Mouse (Mus musculus): Measurements from ENCODE around the gene Ppp3ca. TPM values are rescaled to one million over a fixed set of nuclear protein-coding genes. Genes with fewer than 3 reads are reported as not detected.

The Ppp3ca gene
- total and polyA plus RNA-seq, 3 experiments, result 63.4 to 143 (median 130) TPM

DNA sequence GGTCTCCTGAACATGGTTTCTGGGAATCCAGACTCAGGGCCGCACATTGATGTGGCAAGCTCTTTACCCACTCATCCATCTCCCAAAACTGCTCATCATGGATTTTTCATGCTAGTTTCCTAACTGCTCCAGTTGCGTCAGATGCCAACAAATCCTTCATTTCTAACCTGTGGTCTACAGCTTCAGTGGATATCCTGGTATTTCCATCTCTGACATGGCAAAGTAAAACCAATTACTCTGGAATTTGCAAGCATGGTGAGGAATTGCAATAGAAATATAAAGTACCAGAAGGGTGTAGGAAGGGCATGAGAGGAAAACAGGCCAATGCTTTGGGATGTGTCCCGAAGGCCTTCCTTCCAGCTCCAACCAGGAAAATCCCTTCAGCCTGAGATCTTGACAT is 196.2 kb downstream of the Ppp3ca start:
- Histone ChIP-seq H3K27ac (ENCODE audit: insufficient read depth, low read depth) (no peak overlapping the region), H3K4me2 (ENCODE audit: insufficient read depth, low read depth, poor library complexity, severe bottlenecking) (no peak overlapping the region), H3K79me2 (replicated peaks; ENCODE audit: control insufficient read depth, extremely low read depth, insufficient read depth, poor library complexity, severe bottlenecking) (peaks cover 10% of the 10 kb centered on the region), H3K4me3 (replicated peaks in 1 of 3; ENCODE audit: low read depth in 2 of 3, low read length in 2 of 3, poor library complexity in 1 of 3) (no peak overlapping the region), H3K9me3 (replicated peaks; ENCODE audit: low read length) (no peaks in the 10 kb centered on the region), H3K36me3 (replicated peaks in 1 of 2; ENCODE audit: control insufficient read depth in 1 of 2, insufficient read depth in 1 of 2, low read length in 1 of 2) (peaks cover 11 to 39% of the 10 kb centered on the region in 2 experiments), H3K9ac (ENCODE audit: insufficient read depth, low read depth) (no peak overlapping the region), H3K4me1 (ENCODE audit: control insufficient read depth in 1 of 2, insufficient read depth in 2 of 2) (peaks cover 11 to 75% of the 10 kb centered on the region in 2 experiments), H3K27me3 (replicated peaks) (no peaks in the 10 kb centered on the region)
- in situ Hi-C loops (cut with MboI; ENCODE audit: low pct_ligation_motif_present, low pct_unique_long_range_greater_than_20kb, low sequenced_read_pairs) (no loop called here), dilution Hi-C loops (cut with MboI; ENCODE audit: extremely low pct_ligation_motif_present, extremely low pct_unique_long_range_greater_than_20kb, low sequenced_read_pairs) (no loop called here)
- TF ChIP-seq ZMIZ1 (IDR thresholded peaks at IDR 0.05; ENCODE audit: low read depth, low read length) (0 out of 2 replicates have a peak, but pooled peaks have one; percentile 40), BHLHE40 (IDR thresholded peaks at IDR 0.05; ENCODE audit: low read depth, low read length) (no peak)
- DNase-seq (ENCODE audit: extremely low read depth), result no peak

- no peak for DNase-seq (ENCODE audit: extremely low read depth)
- H3K9me3 ChIP-seq (replicated peaks; ENCODE audit: low read length), result no peaks in the 10 kb centered on the region
- no peak overlapping the region for H3K4me2 ChIP-seq (ENCODE audit: insufficient read depth, low read depth, poor library complexity, severe bottlenecking)
- in situ Hi-C loops (cut with MboI; ENCODE audit: low pct_ligation_motif_present, low pct_unique_long_range_greater_than_20kb, low sequenced_read_pairs) (no loop called here), dilution Hi-C loops (cut with MboI; ENCODE audit: extremely low pct_ligation_motif_present, extremely low pct_unique_long_range_greater_than_20kb, low sequenced_read_pairs) (no loop called here)
- no peak overlapping the region for H3K4me3 ChIP-seq (replicated peaks in 1 of 3; ENCODE audit: low read depth in 2 of 3, low read length in 2 of 3, poor library complexity in 1 of 3)
- H3K4me1 ChIP-seq (ENCODE audit: control insufficient read depth in 1 of 2, insufficient read depth in 2 of 2), result peaks cover 11 to 72% of the 10 kb centered on the region in 2 experiments
- no peak overlapping the region for H3K9ac ChIP-seq (ENCODE audit: insufficient read depth, low read depth)
- H3K36me3 ChIP-seq (replicated peaks in 1 of 2; ENCODE audit: control insufficient read depth in 1 of 2, insufficient read depth in 1 of 2, low read length in 1 of 2), result peaks cover 12 to 44% of the 10 kb centered on the region in 2 experiments
- H3K79me2 ChIP-seq (replicated peaks; ENCODE audit: control insufficient read depth, extremely low read depth, insufficient read depth, poor library complexity, severe bottlenecking), result peaks cover 10% of the 10 kb centered on the region
- TF ChIP-seq HCFC1 (IDR thresholded peaks at IDR 0.05; ENCODE audit: low read depth, low read length), result no peak
- TF ChIP-seq SIN3A (IDR thresholded peaks at IDR 0.05; ENCODE audit: low read length), result no peak
- H3K27me3 ChIP-seq (replicated peaks), result no peaks in the 10 kb centered on the region
- H3K27ac ChIP-seq (ENCODE audit: insufficient read depth, low read depth), result no peak overlapping the region
Observed at GRCm38 (mm10) chr3:136866571-136866970, 196.6 kb downstream of the Ppp3ca start.

DNA sequence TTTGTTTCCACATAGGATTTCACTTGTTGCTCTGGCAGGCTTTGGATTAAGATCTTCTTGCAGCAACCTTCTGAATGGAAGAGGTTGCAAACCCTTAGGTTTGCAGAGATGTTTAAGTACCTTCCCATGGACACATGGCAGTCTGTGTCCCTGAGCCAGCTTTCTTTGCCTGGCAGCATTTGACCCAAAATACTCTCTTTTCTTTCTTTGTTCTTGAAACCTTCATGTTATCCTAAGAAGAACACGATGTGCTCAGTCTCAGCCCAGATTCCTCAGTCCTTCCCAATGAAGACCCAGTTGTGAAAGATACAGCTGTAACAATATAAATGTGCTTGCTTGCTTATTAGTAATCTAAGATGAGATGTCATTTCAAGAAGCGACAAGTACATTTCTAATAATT is 197.4 kb downstream of the Ppp3ca start:
- no peak for TF ChIP-seq MXI1 (IDR thresholded peaks at IDR 0.05; ENCODE audit: low read depth, low read length)
- no peak for TF ChIP-seq USF2 (conservative IDR thresholded peaks at IDR 0.05; ENCODE audit: low read depth, low read length)
- no peak for TF ChIP-seq TCF12 (IDR thresholded peaks at IDR 0.05; ENCODE audit: low read depth, low read length)
- H3K9me3 ChIP-seq (replicated peaks; ENCODE audit: low read length), result no peaks in the 10 kb centered on the region
- H3K27ac ChIP-seq (ENCODE audit: insufficient read depth, low read depth), result no peak overlapping the region
- no peak overlapping the region for H3K4me2 ChIP-seq (ENCODE audit: insufficient read depth, low read depth, poor library complexity, severe bottlenecking)
- peaks cover 10% of the 10 kb centered on the region for H3K79me2 ChIP-seq (replicated peaks; ENCODE audit: control insufficient read depth, extremely low read depth, insufficient read depth, poor library complexity, severe bottlenecking)
- in situ Hi-C loops (cut with MboI; ENCODE audit: low pct_ligation_motif_present, low pct_unique_long_range_greater_than_20kb, low sequenced_read_pairs) (no loop called here), dilution Hi-C loops (cut with MboI; ENCODE audit: extremely low pct_ligation_motif_present, extremely low pct_unique_long_range_greater_than_20kb, low sequenced_read_pairs) (no loop called here)
- H3K4me3 ChIP-seq (replicated peaks in 1 of 3; ENCODE audit: low read depth in 2 of 3, low read length in 2 of 3, poor library complexity in 1 of 3), result no peak overlapping the region
- H3K36me3 ChIP-seq (replicated peaks in 1 of 2; ENCODE audit: control insufficient read depth in 1 of 2, insufficient read depth in 1 of 2, low read length in 1 of 2), result peaks cover 18 to 50% of the 10 kb centered on the region in 2 experiments
- peaks cover 11 to 71% of the 10 kb centered on the region in 2 experiments for H3K4me1 ChIP-seq (ENCODE audit: control insufficient read depth in 1 of 2, insufficient read depth in 2 of 2)
- no peaks in the 10 kb centered on the region for H3K27me3 ChIP-seq (replicated peaks)
- DNase-seq (ENCODE audit: extremely low read depth), result no peak
- no peak overlapping the region for H3K9ac ChIP-seq (ENCODE audit: insufficient read depth, low read depth)

All from CH12.LX (cell line).